Mouse (Mus musculus) lung, postnatal 25 days (tissue): ENCODE measurements at regions not wholly inside any gene's neighbourhood (a gene's known extent, or its start where the extent isn't known, plus 50 kb on each side); places are given as distances from the start of the nearest gene placed in this dataset.
A peak's percentile ranks its signal among the peaks of the same experiment; 100 is the strongest.

ENCODE experiments used
- DNase-seq: peaks from one replicate; pipeline ENCODE4 v3.0.0; 2022; ENCODE audit warnings: low spot score

GRCm38 (mm10) chr11:23996250-23996649 lies 78.6 kb downstream of the A830031A19Rik start:
- no peak for DNase-seq

- DNase-seq, result no peak
Observed at GRCm38 (mm10) chr11:23994160-23994559, 80.7 kb downstream of the A830031A19Rik start.

- no peak for DNase-seq
Observed at GRCm38 (mm10) chr11:23987532-23988450, 87.1 kb downstream of the A830031A19Rik start.

- DNase-seq, result no peak
Observed at GRCm38 (mm10) chr11:23985231-23985630, 89.6 kb downstream of the A830031A19Rik start.

- peak; percentile 55 for DNase-seq
Observed at GRCm38 (mm10) chr11:23979332-23979731, 84.3 kb upstream of the Papolg start.

GRCm38 (mm10) chr11:23978300-23978699 lies 83.2 kb upstream of the Papolg start:
- DNase-seq, result no peak

GRCm38 (mm10) chr11:23977096-23977495 lies 82.0 kb upstream of the Papolg start:
- no peak for DNase-seq

GRCm38 (mm10) chr11:23954323-23954722 lies 59.3 kb upstream of the Papolg start:
- no peak for DNase-seq

GRCm38 (mm10) chr11:23945966-23946365 lies 50.9 kb upstream of the Papolg start:
- DNase-seq, result no peak
